Mouse (Mus musculus): ENCODE data around the gene Mef2d.

DNA sequence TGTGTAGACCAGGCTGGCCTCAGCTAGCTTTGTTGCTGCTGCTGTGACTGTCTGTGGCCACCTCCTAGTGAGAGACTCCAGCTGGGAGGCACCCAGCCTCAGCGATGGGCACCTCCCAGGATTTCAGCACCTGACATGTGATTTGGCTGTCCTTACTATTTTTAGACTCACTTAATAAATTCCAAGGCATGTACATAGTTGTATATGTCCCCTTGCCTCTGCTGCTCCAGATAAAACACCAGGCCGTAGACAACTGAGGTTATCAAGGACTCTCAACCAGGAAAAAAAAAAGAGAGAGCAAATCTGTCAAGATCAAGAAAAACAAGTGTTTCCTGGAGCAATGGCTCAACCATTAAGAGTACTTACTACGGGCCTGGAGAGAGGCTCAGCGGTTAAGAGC, 17.0 kb upstream of the Mef2d start:
- TF ChIP-seq CTCF (IDR thresholded peaks at IDR 0.05; ENCODE audit: low read depth, low read length): no peak
- no peak for TF ChIP-seq EP300 (IDR thresholded peaks at IDR 0.05; ENCODE audit: insufficient read depth, low read depth, low read length)
- TF ChIP-seq POLR2A (IDR thresholded peaks at IDR 0.05; ENCODE audit: insufficient read depth, low read length): no peak

All from ES-Bruce4 (cell line).